Mouse (Mus musculus) c-Kit-positive CD71-positive TER-119-positive erythroid progenitor cells, embryonic 14.5 days (primary cell): Measurements from ENCODE around the gene Lrrc52.

Experiments
- DNase-seq: peaks from one replicate; pipeline ENCODE4 v3.0.0-alpha.2; 2013; ENCODE audit warnings: low spot score

Gene Lrrc52

GRCm38 (mm10) chr1:167436186-167436975 lies 30.2 kb downstream of the Lrrc52 start:
- DNase-seq = no peak

GRCm38 (mm10) chr1:167434931-167435330 lies 31.6 kb downstream of the Lrrc52 start:
- no peak for DNase-seq

GRCm38 (mm10) chr1:167430976-167431676 lies 35.5 kb downstream of the Lrrc52 start:
- no peak for DNase-seq

- DNase-seq = no peak
These were observed 39.9 kb downstream of the Lrrc52 start for GRCm38 (mm10) chr1:167426681-167427080.

- DNase-seq = no peak
These were observed 41.0 kb downstream of the Lrrc52 start for GRCm38 (mm10) chr1:167425572-167425971.

GRCm38 (mm10) chr1:167422501-167423240 lies 43.9 kb downstream of the Lrrc52 start:
- no peak for DNase-seq

GRCm38 (mm10) chr1:167414846-167415245 lies 51.7 kb downstream of the Lrrc52 start:
- peak; percentile 67 for DNase-seq

GRCm38 (mm10) chr1:167411991-167412715 lies 54.4 kb downstream of the Lrrc52 start:
- no peak for DNase-seq

- DNase-seq = no peak
These were observed 57.0 kb downstream of the Lrrc52 start for GRCm38 (mm10) chr1:167409601-167410000.

- no peak for DNase-seq
These were observed 61.3 kb downstream of the Lrrc52 start for GRCm38 (mm10) chr1:167405237-167405636.
